In the genomic region with DNA sequence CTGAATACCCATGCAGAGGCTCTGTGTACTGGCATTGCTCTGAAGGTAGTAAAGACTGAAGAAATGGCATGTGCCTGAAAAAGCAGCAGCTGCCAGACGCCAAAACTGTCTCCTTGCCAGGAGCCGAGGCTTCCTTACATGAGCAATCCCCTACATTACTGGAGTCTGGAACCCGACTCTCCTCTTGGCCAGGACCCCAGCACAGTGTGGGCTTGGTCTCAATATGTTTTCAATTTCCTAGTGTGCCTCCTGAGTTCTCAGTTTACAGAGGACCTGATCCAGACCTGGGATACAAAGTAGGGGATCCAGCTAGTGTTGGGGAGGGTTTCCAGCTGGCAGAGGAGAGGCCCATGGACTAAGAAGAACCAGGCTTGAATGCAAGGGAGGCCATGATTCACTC, we compare ENCODE assay signal across 13 mouse cellular contexts.
A peak's percentile ranks its signal among the peaks of the same experiment; 100 is the strongest.
DNase-seq lines count a peak whose midpoint lies in the region; ATAC-seq lines count a peak whose summit lies in the region.
"Had no signal": no experiment of that assay in that cellular context is flagged by ENCODE, and none has a peak within 500 bp of the region (broad histone marks: within the 10 kb centered on the region; RNA-seq: fewer than 3 reads in every experiment).

No protein-coding gene starts in this region.

- no peaks in the 10 kb centered on the region for H3K4me1 ChIP-seq in forebrain, embryonic 13.5 days
- no peaks in the 10 kb centered on the region for H3K4me1 ChIP-seq in forebrain, embryonic 12.5 days
- H3K4me1 ChIP-seq: neural tube, embryonic 15.5 days had no signal

- no peaks in the 10 kb centered on the region for H3K27me3 ChIP-seq in forebrain, embryonic 13.5 days
- H3K27me3 ChIP-seq in forebrain, embryonic 12.5 days, result no peaks in the 10 kb centered on the region
- H3K27me3 ChIP-seq: neural tube, embryonic 15.5 days had no signal

- no peak overlapping the region for H3K9ac ChIP-seq in forebrain, embryonic 13.5 days
- H3K9ac ChIP-seq in forebrain, embryonic 12.5 days, result no peak overlapping the region
- H3K9ac ChIP-seq: hindbrain, embryonic 14.5 days; neural tube, embryonic 15.5 days had no signal

- peak; percentile 5 for DNase-seq in ovary, postnatal 36 days (ENCODE audit: low spot score)
- no peak for DNase-seq in ovary, adult 18-20 months (ENCODE audit: low spot score)
- peak; percentile 23 for DNase-seq in layer of hippocampus, adult 9-11 months
- DNase-seq in telencephalon, adult 2 months (ENCODE audit: low read depth, low spot score), result peak; percentile 39
- DNase-seq in kidney, adult 8-10 months, result no peak
- no peak for DNase-seq in kidney, postnatal 25 days
- DNase-seq: heart, adult 18-20 months; kidney, postnatal 36 days had no signal

- H3K9me3 ChIP-seq in forebrain, embryonic 13.5 days (replicated peaks), result no peaks in the 10 kb centered on the region
- H3K9me3 ChIP-seq in forebrain, embryonic 12.5 days, result no peaks in the 10 kb centered on the region
- H3K9me3 ChIP-seq: neural tube, embryonic 15.5 days had no signal

- no peak overlapping the region for H3K4me2 ChIP-seq in forebrain, embryonic 13.5 days
- H3K4me2 ChIP-seq in forebrain, embryonic 12.5 days, result no peak overlapping the region
- H3K4me2 ChIP-seq: hindbrain, embryonic 14.5 days; neural tube, embryonic 15.5 days had no signal

- H3K36me3 ChIP-seq in forebrain, embryonic 13.5 days (ENCODE audit: poor library complexity, severe bottlenecking), result no peaks in the 10 kb centered on the region
- no peaks in the 10 kb centered on the region for H3K36me3 ChIP-seq in forebrain, embryonic 12.5 days (replicated peaks)
- H3K36me3 ChIP-seq: neural tube, embryonic 15.5 days had no signal

- 67% methylated on average over 3 of the region's 3 CpGs for WGBS in forebrain, embryonic 13.5 days
- 89% methylated on average over 3 of the region's 3 CpGs for WGBS in forebrain, embryonic 12.5 days

- no peak overlapping the region for H3K27ac ChIP-seq in forebrain, embryonic 13.5 days
- H3K27ac ChIP-seq in forebrain, embryonic 12.5 days, result no peak overlapping the region
- H3K27ac ChIP-seq: hindbrain, embryonic 14.5 days; neural tube, embryonic 15.5 days had no signal

- peak; percentile 51; the same call in 1 of the 2 replicates for ATAC-seq in forebrain, embryonic 13.5 days
- no peak for ATAC-seq in forebrain, embryonic 12.5 days (ENCODE audit: low FRiP score)
- ATAC-seq: midbrain, embryonic 16.5 days had no signal

- no peak overlapping the region for H3K4me3 ChIP-seq in forebrain, embryonic 13.5 days
- H3K4me3 ChIP-seq in forebrain, embryonic 12.5 days (replicated peaks), result no peak overlapping the region
- H3K4me3 ChIP-seq: neural tube, embryonic 15.5 days had no signal

Comparison
In these comparisons a context has a peak if more than half of its experiments do, and no peak if none do; other contexts are left out.
1. DNase-seq: peak in ovary, postnatal 36 days (single experiment), layer of hippocampus, adult 9-11 months (single experiment) and telencephalon, adult 2 months (single experiment); none in ovary, adult 18-20 months (single experiment), kidney, adult 8-10 months (0 of 2) and kidney, postnatal 25 days (0 of 2).